Mouse (Mus musculus) liver, adult 2 months (tissue): ENCODE results near the gene Rere. TPM values are rescaled to one million over a fixed set of nuclear protein-coding genes. Genes with fewer than 3 reads are reported as not detected.
"Not testable (repeated sequence)": the region's sequence is repeated elsewhere in the genome, so short reads cannot be mapped to it uniquely, and the experiment has no call there.

ENCODE experiments used
- DNase-seq: peaks from one replicate; pipeline ENCODE4 v3.0.0-alpha.2; 2011; ENCODE audit warnings: low read depth, low spot score; ENCODE audit errors: extremely low read depth
- H3K27ac ChIP-seq: fragments of 200-500 bp; replicated peaks from 2 replicates; pipeline ENCODE4 v1.5.1; 2012; ENCODE audit warnings: low read depth, mild to moderate bottlenecking, control low read depth, inconsistent platforms, low read length; ENCODE audit not compliant: insufficient read depth
- H3K27me3 ChIP-seq: fragments of 200-500 bp; 2 replicates; pipeline ENCODE4 v1.6.1; 2012; ENCODE audit warnings: mild to moderate bottlenecking, moderate library complexity, low read length, inconsistent platforms; ENCODE audit not compliant: control insufficient read depth, insufficient read depth
- H3K36me3 ChIP-seq: fragments of 200-500 bp; 2 replicates; pipeline ENCODE4 v1.6.1; 2012; ENCODE audit warnings: low read length, inconsistent platforms; ENCODE audit not compliant: control insufficient read depth, insufficient read depth
- H3K4me1 ChIP-seq: fragments of 200-500 bp; 2 replicates; pipeline ENCODE4 v1.6.1; 2011; ENCODE audit warnings: low read length; ENCODE audit not compliant: control insufficient read depth, insufficient read depth
- H3K4me3 ChIP-seq: fragments of 200-500 bp; 2 replicates; pipeline ENCODE4 v1.5.1; 2011; ENCODE audit warnings: low read depth, mild to moderate bottlenecking, control low read depth, low read length, moderate library complexity; ENCODE audit not compliant: insufficient read depth
- H3K79me2 ChIP-seq: fragments of 200-500 bp; 2 replicates; pipeline ENCODE4 v1.6.1; 2012; ENCODE audit warnings: inconsistent platforms, mild to moderate bottlenecking, low read length, moderate library complexity; ENCODE audit not compliant: control insufficient read depth, insufficient read depth
- H3K9ac ChIP-seq: fragments of 200-500 bp; 2 replicates; pipeline ENCODE4 v1.6.1; 2012; ENCODE audit warnings: low read depth, mild to moderate bottlenecking, control low read depth, inconsistent platforms, low read length
- CTCF ChIP-seq: fragments of 200-500 bp; IDR thresholded peaks from 2 replicates; pipeline ENCODE4 v1.5.1; 2011; ENCODE audit warnings: low read depth, low read length, control low read depth
- POLR2A ChIP-seq: fragments of 200-500 bp; IDR thresholded peaks from 2 replicates; pipeline ENCODE4 v1.6.1; 2011; ENCODE audit warnings: low read length, control low read depth; ENCODE audit not compliant: insufficient read depth; ENCODE audit errors: extremely low read depth
- WGBS: fragments of 180-500 bp; shearing (Covaris S2); methylation state at CpG from one replicate; pipeline ENCODE4 v1.1.7; 2018; 5-methylcytosine and 5-hydroxymethylcytosine counted together
- polyA plus RNA-seq: library from polyadenylated mRNA; depleted of rRNA; stranded (reverse); fragments of >200 nt; gene quantifications from 2 replicates; pipeline ENCODE4 v1.2.3, GENCODE M21; 2012
- total RNA-seq: library from RNA; depleted of rRNA; stranded (reverse); fragments of >200 nt; gene quantifications from 2 replicates; pipeline ENCODE4 v1.2.3, GENCODE M21; 2014

Gene Rere
- total and polyA plus RNA-seq, 2 experiments: 8.8 to 10.0 TPM

DNA sequence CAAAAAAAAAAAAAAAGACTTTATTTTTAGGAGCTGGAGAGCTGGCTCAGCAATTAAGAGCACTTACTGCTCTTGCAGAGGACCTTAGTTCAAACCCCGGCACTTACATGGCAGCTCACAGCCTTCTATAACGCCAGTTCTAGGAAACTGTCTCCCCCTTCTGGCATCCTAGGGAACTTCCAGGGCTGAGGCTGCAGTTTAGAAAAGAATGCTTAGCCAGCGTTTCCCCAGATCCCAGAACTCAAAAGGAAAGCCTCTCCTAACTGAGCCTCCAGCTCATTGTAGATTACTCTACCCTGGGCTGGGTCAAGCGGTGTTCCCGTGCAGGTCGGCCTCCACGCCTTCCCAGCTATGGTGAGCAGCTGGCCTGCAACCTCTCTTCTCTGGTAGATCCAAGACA lies 16.5 kb upstream of the Rere start:
- Histone ChIP-seq H3K36me3 (no peaks in the 10 kb centered on the region), H3K4me1 (no peaks in the 10 kb centered on the region), H3K27ac (no peak overlapping the region), H3K27me3 (no peaks in the 10 kb centered on the region), H3K9ac (no peak overlapping the region), H3K4me3 (no peak overlapping the region), H3K79me2 (no peaks in the 10 kb centered on the region)
- WGBS: 69% methylated on average over 7 of the region's 7 CpGs
- TF ChIP-seq CTCF: peak; percentile 56; the same call in 1 of the 2 replicates
- no peak for TF ChIP-seq POLR2A
- no peak for DNase-seq

DNA sequence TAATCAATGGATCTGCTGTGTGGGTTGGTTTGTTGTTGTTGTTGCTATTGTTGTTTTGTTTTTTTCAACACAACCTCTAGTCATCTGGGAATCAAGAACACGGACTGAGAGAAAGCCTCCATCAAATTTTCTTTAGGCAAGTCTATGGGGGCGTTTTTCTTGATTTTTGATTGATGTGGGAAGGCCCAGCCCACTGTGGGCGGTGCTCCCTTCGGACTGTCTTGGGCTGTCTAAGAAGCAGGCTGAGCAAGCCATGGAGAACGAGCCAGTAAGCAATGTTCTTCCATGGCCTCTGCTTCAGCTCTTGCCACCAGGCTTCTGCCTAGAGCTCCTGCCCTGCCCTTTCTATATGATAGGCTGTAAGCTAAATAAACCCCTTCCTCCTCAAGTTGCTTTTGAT lies 16.0 kb upstream of the Rere start:
- TF ChIP-seq CTCF (no peak), POLR2A (no peak)
- DNase-seq: no peak
- Histone ChIP-seq H3K79me2 (no peaks in the 10 kb centered on the region), H3K4me1 (no peaks in the 10 kb centered on the region), H3K4me3 (no peak overlapping the region), H3K27ac (no peak overlapping the region), H3K9ac (no peak overlapping the region), H3K27me3 (no peaks in the 10 kb centered on the region), H3K36me3 (no peaks in the 10 kb centered on the region)
- 81% methylated on average over 5 of the region's 5 CpGs for WGBS

DNA sequence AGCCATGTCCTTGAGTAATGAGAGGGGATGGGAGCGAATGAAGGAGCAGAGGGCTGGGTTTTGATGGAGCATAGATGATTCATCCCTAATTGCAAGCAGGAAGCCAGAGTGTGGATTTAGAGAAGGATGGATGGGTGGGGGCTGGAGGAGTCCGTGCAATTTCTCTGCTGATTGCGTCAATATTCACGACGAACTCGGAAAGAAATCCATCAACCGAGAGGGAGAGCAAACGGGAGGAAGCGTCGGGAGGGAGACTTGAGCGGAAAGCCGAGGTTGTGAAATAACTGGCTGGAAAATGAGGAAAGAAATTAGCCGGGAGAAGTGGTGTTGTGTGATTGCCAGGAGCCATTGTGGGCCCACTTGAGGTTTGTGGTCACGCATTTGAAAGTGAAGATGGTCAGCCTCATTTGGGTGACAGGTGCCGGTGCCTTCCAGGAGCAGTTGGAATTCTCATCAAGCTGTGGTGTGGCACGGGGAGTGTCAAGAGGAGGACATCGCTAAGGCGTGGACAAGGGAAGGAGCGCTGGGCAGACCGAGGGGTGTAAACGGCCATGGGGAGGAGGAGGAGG lies 14.7 kb upstream of the Rere start:
- Histone ChIP-seq H3K27ac (no peak overlapping the region), H3K4me1 (no peaks in the 10 kb centered on the region), H3K9ac (no peak overlapping the region), H3K36me3 (no peaks in the 10 kb centered on the region), H3K79me2 (no peaks in the 10 kb centered on the region), H3K4me3 (no peak overlapping the region), H3K27me3 (no peaks in the 10 kb centered on the region)
- 61% methylated on average over 21 of the region's 21 CpGs for WGBS
- no peak for DNase-seq
- no peak for TF ChIP-seq POLR2A
- no peak for TF ChIP-seq CTCF

DNA sequence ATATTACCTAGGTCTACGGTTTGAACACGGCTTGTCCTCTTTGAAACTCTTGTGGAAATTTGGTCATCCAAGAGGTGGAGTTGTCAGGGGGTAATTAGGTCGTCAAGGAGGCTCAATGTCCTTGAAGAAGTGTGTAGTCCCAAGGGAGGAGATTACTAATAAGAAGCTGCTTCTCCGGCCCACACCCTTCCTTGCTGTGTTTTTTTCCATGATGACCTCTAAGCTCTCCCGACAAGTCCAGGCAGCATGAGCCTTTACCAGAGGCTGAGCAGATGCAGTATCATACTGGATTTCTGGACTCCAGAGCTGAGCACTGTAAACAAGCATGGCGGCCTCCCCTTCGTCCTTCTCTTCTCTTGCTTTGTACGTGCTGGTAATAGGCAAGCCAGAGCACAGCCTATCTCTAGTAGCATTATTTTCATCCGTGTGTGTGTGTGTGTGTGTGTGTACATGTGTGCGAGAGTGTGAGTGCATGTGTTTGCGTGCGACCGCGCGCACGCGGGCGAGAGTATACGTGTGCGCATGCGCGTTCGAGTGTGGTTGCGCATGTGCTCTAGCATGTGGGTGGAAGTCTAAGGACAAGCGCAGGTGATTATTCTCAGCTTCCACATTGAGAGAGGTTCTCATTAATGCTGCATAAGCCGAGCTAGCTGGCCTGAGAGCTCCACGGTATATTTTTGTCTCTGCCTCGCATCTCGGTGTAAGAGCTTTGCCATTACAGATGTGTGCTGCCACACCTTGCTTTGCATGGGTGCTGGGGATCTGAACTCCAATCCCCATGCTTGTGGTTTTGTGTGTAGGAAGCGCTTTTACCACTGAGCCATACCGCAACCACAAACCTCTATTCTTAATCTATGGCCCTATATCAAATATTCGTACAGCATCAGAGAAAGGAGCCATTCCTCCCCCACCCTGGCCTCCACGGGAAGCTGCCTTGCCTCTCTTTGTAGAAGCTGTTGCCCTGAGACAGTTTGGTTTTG lies 12.5 kb upstream of the Rere start:
- no peaks in the 10 kb centered on the region for H3K36me3 ChIP-seq
- DNase-seq: no peak
- H3K27me3 ChIP-seq: no peaks in the 10 kb centered on the region
- TF ChIP-seq CTCF: no peak
- H3K27ac ChIP-seq: no peak overlapping the region
- H3K4me3 ChIP-seq: no peak overlapping the region
- no peaks in the 10 kb centered on the region for H3K79me2 ChIP-seq
- H3K4me1 ChIP-seq: no peaks in the 10 kb centered on the region
- no peak overlapping the region for H3K9ac ChIP-seq
- WGBS: 90% methylated on average over 33 of the region's 33 CpGs

DNA sequence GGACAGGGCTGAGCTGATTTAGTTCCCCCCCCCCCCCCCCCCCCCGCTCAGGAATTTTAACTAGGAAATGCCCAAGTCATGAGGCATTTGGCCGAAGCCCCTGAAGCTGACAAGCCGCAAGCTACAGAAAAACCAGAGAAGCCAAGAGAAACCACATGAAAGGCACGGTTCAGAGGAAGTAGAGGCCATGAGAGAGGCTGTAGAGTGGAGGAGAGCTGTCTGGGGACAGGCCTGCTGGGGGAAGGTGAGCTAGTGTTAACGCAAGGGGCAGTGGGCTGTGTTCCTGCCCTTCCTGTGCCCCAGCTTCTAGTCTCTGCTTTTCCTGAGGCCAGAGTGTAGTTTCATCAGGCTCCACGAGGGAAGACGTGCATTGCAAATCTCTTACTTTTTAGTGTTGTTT lies 11.8 kb upstream of the Rere start:
- 54% methylated on average over 7 of the region's 7 CpGs for WGBS
- no peak for DNase-seq
- no peak overlapping the region for H3K4me3 ChIP-seq
- no peaks in the 10 kb centered on the region for H3K4me1 ChIP-seq
- 0 out of 2 replicates have a peak overlapping the region, but pooled peaks have one; percentile 25 for H3K9ac ChIP-seq
- TF ChIP-seq POLR2A (no peak), CTCF (no peak)
- H3K79me2 ChIP-seq: no peaks in the 10 kb centered on the region
- H3K27me3 ChIP-seq: no peaks in the 10 kb centered on the region
- H3K27ac ChIP-seq: no peak overlapping the region
- no peaks in the 10 kb centered on the region for H3K36me3 ChIP-seq

DNA sequence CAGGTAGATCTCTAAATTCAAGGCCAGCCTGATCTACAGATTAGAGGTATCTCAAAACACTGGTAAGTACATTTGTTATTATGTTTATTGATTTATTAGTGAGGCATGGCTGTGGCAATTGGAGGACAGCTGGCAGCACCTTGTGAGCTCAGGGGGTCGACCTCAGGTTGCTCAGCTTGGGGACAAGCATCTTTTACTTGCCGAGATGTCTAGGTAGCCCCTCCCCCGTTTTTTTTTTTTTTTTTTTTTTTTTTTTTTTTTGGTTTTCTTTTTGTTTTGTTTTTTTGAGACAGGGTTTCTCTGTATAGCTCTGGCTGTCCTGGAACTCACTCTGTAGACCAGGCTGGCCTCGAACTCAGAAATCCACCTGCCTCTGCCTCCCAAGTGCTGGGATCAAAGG lies 10.7 kb upstream of the Rere start:
- H3K36me3 ChIP-seq, DNase-seq, H3K4me3 ChIP-seq, H3K27me3 ChIP-seq, H3K79me2 ChIP-seq, H3K9ac ChIP-seq, H3K27ac ChIP-seq, H3K4me1 ChIP-seq: not testable (repeated sequence)
- 65% methylated on average over 4 of the region's 4 CpGs for WGBS
